Mouse (Mus musculus): ENCODE results near the gene Atp1a1.

The Atp1a1 gene

DNA sequence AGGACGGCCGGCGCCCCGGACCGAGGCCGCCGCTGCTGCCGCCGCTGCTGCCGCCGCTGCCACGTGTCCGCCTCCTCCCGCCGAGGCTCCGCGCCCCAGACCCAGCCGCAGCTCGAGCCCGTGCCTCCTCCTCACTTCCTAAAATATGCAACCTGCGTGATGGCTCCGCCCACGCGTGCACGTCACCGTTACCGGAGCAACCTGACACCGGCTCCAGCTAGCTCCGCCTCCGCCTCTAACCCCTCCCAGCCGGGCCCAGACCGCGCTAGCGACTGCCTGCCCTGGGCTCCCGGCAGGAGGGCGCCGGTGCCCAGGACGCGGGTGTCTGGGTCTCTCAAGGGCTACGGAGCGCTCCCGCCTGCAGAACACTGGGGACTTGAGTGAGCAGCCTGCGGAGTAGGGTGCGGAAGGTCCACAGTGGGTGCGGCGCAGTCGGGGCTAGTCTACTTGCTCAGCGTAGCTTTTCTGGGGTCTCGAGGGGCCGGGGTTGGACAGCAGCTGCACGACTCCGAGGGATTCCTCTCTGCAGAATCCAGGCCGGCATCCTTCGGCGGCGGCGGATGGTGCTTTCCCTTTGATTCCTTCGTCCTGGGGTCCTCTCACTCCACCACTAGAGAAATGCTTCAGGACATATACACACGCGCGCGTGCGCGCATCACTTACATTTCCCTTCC, at the start of gene Atp1a1:
Atp1a1 (minus strand) TSS at position 135 of the 674 bp plus-strand sequence.
- peak; percentile 99 for DNase-seq

DNA sequence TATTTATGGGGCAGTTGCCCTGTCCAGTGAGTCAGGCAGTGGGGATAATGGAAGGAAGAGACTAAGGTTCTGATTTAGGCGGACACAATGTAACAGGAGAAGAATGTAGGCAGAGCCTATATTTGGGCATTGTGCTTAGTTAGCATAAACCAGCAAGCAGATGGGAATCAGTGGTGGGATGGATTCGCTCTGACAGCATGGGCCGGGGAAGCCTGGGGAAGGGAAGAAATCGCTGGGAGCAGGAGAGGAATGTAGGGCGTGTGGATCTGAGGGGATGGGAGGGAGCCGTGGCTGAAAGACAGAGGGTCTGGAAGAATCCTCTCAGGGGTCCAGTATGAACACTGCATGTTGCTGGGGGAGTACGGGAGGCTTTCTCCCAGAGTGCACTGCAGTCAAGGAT, 49.0 kb upstream of the Atp1a1 start:
- no peak for DNase-seq

DNA sequence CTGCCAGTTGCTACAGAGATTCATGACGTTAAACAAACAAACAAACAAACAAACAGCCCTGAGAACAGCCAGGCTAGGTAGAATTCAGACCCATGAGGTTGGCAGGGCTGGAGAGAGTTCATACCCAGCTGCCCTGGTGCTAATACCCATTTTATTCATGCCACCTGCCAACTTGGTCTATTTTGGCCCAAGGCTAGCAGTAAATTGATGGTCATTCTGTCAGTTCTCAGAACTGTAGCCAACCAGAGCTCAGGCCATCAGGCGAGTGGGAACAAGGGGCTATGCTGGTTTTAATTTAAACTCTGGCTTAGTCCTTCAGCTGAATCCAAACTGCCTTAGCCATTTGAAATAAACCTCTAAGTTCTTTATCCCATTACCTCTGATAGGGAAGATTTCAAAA, 48.5 kb upstream of the Atp1a1 start:
- DNase-seq = no peak

DNA sequence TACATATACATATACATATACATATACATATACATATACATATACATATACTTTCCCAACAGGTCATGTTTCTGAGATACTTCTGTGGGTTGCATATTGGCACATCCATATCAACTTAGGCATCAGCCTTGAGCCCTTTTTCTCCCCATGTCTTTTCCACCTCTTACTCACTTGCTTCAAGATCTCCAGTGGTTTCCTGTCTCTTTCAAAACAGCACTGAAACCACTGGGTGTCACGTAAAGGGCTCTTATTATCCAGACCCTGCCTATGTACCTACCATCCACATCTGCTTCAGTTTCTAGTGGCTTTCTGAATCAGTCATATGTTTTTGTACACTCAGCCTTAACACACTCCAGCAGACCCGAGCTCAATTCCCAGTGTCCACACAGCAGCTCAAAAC, 45.8 kb upstream of the Atp1a1 start:
- DNase-seq = no peak

DNA sequence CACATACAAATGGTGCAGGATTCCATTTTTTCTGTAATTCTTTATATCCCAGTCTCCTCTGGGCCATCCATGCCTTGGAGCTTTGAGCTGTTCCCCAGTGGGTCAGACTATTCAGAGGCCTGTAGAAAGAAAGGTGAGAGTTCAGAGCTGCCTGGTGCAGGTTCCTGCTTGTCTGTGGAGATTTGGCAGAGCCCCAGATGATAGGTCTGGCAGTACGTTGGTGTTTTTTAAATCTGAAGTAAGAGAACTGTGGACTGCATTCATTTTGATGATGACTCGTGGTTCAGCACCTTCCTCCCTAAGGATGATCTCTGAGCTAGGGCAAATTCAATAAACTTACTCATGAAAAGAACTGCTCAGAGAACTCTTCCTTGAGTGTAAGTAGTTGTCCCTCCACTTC, 44.8 kb upstream of the Atp1a1 start:
- DNase-seq = no peak

DNA sequence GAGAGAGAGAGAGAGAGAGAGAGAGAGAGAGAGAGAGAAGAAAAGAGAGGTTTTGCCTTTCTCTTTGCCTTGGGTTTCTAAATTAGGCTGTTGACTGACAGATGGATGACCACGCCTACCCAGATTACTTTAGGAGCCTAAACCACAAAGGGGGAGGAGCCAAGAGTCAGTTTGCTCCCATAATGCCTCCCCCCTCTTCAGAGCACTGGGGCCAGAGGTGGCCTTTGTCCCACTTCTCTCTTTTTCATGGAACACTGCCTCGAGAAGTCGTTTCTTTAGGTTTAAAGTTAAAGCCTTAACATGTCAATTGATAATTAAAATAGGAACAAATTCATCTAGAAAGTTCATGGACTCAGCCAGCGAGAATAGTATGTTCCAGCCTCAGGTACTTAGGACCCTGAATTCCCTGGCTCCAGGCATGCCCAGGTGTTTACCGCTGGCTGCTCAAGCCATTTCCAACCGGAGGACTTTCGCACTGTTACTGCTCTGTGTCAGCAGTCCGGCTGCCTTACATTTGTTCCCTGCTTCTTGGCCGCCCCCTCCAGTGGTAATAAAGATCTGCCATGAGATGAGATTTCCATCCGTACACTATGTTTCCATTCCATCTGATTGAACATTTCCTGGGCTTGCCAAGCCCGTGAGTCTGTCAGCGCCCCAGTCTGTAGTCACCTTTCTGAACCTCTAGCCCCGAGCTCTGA, 43.8 kb upstream of the Atp1a1 start:
- DNase-seq = peak; percentile 25

DNA sequence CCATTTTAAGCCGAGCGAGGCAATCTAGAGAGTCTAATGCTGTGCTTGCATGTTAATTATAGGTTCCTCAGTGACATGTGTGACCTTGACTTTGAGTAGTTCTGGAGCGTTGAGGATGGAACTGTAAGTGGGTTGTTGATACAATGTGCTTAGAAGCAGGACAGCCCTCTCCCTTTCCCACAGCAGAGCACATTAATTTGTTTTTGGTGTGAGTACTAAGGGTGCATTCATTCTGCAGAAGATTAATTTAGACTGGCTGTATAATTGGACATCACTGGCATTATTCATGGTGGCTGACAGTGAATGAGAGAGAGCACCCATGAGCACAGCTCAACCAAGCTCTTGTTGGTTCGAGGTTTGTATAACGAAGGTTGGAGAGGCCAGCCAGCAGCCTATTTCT, 42.3 kb upstream of the Atp1a1 start:
- DNase-seq = no peak

DNA sequence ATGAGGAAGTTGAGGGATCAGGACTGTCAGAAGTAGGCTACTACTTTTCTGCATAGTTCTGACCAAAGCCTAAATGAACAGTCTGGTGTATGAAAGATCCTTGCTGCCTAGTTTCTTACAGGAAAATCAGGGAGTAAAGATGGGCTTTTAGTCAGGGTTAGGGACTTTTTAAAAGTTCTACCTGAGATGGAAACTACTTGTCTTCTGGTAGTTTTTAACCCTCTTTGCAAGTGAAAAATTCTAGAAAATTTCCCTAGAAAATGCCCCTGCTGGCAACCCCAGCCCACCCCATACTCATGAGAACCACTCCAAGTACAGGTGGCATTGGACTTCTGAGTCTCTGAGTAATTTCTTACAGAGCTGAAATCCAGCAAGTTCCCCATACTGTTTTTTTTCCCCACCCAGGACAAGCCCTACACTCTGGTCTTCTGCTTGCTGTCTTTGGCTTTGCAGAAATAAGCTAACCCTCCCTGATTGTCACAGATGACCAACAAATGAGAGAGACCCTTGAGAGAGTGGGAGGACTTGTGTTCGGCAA, 41.2 kb upstream of the Atp1a1 start:
- no peak for DNase-seq

DNA sequence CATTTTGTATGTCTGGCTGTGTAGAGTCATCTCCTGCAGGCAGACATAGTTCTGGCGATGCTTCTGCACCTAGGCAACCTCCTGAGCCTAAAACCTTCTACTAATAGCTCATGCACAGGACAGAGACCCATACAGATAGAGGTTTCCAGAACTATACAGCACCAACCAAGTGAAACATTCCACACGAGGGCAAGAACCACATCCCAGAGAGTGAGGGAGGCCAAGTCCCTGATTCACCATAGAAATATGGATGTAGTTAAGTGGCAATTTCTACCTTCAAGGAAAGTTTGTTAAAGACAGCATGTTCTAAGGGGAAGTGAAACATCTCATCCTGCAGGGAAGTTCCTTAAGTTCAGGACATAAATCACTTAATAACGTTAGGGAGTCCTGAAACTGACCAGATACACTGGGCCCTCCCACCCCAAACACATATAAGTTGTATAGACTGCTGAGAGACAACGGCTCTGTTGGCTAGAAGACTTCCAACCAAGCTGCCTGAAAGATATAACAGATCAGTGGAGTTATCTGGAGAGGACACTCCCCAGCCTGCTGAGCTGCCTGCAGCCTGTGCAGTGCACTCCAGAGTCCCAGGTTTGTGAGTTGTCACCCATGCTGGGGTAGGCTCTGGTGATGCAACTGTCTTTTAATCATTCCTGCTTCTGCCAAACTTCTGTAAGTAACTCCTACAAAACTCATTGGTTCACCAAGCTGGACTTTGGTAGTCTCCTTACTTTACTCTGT, 39.7 kb upstream of the Atp1a1 start:
- DNase-seq = no peak

DNA sequence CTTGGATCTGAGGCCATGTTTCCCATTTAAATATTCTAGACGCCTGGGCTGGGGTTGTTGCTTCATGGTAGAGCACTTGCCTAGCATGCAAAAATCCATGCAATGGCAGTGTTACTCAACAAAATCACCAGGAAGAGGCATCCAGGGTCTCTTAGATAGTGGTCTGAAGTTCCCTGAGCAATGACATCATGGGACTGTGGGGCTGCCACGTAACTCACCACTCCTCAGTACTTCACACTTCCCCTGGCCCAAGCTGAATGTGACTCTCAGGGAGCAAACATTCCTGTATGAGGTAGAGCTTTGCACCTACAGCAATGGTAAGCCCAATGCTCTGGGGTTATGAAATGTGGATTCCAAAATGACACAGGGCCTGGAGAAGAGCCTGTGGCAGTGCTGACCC, 38.8 kb upstream of the Atp1a1 start:
- no peak for DNase-seq

DNA sequence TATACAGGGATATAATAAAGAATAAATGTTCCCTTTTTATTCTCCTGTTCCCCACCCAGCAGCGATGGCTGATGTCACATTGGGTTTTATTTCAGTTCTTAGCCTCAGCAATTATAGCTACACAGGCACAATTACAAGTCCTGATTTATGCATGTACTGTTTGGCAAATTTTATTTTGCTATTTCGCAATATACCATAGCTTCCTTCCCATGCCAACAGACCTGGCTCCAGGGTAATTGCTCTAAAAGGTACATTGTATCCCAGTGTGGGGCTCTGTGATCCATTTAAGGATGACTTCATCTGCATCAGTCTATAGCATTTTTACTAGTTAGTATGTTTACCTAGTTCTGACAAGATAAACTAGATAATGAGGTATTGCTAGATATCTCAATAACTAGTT, 33.7 kb upstream of the Atp1a1 start:
- no peak for DNase-seq

DNA sequence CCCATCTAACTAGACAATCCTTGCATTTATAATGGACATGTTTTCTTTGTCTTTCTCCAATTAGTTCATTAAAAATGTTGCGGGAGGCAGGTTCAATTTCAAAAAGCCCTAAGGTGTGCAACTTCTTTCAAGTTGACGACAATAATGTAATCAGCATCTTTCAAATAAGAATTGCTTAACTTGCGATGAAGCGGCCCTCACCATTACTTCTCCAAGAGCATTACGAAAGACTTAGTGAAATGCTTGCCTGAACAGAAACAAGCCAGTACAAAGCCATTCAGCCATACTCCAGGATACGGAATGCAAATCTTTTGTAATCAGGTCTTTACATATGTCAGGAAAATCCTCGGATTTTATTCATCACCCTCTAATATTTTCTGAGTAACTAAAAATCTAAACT, 32.0 kb upstream of the Atp1a1 start:
- no peak for DNase-seq

DNA sequence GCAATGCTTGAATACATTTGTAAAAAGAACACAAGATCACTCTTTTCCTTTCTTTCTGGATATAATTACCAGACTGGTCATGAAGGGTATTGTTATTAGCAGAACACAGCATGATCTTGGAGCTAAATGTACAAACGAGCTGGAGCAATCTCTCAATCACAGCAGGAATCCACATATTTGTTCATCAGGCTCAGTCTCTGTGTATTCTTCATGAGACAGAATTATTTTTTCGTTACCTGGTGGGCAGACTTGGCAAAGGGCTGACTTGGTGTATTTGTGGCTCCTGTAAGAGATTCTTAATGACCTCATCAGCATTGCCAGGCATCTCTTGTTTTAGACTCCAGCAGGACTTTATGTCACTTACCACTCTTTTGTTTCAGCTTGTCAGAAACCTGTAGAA, 31.6 kb upstream of the Atp1a1 start:
- DNase-seq = no peak

DNA sequence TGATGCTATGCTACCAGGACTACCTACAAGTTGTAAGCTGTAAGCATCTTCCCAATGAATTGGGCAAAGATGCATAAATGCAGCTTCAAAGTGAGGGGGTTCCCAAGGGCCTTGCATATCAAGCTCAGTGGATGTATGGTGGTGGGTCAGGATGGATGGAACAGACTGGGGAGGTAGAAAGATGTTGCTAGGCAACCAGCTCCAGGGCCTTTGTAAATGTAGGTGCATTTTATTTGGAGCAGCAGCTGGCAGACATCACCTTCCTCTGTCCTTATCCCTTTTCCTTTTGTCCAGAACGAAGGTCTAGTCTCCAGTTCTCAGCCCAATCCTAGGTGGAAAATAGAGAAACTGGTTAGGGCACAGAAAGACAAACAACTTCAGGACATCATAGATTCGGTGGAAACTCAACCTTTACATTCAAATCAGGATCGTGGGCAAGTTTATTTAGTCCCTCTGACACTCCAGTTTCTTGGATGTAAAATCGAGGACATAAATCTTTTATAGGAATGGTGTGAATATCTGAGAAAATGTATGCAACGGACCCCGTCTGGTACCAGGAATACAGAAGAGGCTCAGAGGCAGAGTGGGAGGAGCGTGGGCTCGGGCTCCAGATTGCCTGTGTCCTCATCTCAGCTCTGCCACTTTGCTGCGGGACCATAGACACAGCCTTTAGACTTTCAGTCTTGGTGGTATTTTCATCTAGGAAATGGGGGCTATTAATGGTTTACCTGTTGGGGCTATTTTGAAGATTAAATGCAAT, 29.8 kb upstream of the Atp1a1 start:
- no peak for DNase-seq

DNA sequence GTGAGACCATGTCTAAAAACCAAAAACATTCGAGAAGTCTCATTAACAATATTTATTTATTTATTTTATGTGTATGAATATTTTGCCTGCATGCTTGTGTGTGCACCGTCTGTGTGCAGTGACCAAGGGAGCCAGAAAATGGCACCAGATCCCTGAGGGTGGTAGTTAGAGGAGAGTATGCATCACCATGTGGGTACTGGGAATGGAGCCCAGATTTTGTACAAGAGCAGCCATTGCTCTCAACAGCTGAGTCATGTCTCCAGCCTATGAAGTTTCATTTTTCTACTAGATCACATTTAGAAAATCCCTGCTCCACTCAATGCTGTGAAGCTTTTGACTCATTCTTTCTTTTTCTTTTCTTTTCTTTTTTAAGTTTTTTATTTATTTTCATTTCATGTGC, 23.8 kb upstream of the Atp1a1 start:
- no peak for DNase-seq

DNA sequence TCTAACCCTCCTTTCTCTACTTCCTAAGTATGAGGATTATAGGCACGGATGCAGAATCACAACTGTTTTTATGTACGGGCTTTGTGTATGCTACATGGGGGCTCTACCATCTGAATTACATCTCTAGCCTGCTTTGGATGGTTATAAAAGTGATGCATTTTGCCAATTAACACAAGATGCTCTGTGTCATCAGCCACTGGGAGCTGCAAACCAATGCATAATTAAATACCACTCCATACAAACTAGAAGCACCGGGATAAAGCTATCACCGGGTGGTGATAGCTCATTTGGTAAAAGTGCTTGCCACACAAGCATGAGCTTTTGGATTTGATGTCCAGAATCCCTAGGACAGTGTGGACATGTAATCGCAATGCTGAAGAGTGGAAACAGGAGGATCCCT, 19.8 kb upstream of the Atp1a1 start:
- no peak for DNase-seq

DNA sequence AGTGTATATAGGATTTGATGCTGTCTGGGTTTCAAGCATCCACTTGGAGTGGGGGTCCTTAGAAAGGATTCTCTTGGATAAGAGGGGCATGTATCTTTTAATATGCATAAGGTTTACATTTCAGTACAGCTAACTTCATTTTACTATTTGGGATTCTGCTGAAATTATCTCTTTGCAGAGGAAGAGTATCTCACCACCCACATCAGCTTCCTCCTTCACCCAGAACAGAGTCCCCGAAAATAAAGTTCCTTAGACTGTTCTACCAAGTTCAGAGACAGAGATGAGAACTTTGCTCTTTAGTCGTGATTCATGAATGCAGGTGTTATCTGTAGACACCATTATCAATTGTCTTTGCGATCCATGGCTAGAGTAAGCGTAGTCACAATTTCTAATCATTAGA, 14.5 kb upstream of the Atp1a1 start:
- DNase-seq = no peak

DNA sequence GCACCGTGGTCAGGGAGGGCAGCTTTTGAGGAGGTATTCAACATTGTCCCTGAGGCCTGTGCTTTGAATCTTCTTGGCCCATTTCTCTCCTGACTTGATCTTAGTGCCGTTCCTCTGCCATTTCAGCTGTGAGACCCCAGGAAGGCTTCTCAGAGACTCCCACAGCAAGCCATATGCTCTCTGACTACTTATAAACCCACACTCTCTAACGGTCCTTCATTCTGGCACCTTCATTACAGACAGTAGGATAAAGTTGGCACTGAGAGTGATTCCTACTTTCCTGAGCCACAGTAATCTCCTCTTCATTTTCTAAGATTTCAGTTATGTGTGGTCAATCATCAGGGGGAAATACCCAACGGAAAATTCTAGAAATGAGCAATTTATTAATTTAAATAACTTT, 14.0 kb upstream of the Atp1a1 start:
- no peak for DNase-seq

DNA sequence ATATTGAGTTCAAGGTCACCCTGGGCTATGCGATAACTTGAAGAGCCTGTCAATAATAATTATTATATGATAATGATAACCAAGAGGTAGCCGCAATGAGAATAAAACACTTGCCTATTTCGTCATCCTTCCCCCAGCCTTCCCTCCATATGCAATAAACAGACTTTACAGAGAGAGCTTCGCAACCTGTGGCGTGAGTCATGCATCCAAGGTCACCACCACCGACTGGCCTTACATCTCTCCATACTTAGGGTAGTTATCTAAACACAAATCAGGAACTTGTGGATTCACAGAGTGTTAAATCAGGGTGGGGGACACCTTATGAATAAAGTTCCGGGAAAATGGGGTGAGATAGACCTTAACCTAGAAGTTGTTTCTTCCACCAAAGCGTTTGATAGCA, 13.0 kb upstream of the Atp1a1 start:
- DNase-seq = no peak

DNA sequence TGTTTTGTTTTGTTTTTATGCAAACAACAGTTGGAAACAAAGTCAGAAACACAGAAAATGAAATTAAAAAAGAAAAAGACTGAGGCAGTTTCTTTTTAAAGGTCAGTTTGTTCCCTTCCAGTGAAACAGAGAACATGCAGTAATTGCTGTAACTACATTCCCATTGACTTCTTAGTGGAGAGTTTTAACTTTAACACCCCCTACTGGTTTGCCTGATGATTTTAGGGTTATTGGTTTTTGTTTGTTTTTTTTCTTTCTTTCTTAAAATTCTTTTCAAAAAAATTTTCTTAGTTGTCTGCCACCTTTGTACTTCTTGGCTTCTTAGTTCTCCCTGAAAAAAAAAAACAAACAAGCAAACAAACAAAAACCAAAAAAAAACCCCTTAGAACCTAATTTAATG, 12.5 kb upstream of the Atp1a1 start:
- no peak for DNase-seq

DNA sequence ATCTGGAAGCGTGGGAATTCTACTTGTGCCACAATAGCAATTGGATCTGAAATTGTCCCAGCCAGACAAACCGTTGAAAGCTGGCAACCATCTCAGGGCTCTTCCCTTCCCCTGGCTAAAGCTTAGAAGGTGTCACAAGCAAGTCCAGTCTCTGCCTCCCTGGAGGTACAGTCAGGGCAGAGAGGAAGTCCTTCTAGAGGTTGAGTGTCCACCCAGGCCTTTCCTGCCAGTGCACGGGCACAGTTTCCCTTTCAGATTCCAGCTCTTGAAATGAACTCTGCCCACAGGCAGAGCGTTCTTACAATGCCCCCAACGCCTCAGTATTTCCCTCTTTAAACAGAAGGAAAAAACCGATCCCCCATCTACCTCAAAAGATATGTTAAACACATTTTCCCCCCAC, 11.4 kb upstream of the Atp1a1 start:
- DNase-seq = no peak

DNA sequence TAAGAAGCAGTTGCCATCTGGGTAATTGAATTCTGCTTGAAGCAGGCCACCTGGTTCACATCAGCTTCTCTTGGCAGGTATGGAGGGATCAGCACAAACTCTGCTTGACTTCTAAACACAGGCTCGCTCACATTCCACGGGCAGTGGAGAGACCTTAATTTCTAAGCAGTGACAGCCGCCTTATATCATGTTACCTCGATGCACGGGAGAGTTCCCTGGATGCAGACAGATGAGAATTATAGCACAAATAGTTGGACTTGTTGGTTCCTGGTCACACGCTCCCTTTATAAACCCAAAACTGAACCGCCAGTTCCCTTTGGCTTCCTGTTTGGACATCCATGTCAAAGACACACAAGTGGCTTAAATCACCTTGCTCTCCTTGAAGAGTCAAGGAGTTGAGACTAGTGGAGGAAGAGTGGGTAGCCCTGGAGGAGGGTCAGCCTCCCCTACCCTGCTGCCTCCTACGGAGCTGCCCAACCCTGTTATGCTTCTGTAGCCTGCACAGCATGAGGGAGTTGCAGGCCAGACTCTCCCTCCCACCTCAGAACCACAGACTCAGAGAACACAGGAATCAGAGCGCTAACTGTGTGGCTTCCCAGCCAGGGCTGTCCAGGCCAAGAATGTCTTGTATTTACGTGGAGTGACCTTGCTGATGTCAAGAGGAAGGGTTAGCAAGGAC, 7.5 kb upstream of the Atp1a1 start:
- DNase-seq = no peak

Data from thymus, postnatal 4 days (tissue).